Comparison of ENCODE assay signal across 7 mouse cellular contexts in the genomic region with DNA sequence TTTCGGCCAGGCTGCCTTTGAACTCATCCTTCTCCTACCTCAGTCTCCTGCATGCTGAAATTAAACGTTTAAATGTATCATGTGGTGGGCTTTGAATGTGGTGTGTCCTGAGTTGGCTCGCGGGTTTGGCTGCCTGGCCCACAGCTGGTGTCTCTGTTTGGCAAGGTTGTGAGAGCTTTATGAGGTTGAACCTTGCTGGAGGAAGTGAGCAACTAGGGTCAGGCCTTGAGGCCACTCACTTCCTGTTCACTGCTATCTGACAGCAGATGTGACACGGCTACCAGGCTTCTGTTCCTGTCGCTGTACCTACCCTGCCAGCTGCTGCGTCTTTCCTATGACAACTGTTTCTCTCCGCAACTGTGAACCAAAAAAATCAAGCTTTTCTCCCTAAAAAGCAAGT. TPM values are rescaled to one million over a fixed set of nuclear protein-coding genes. Genes with fewer than 3 reads are reported as not detected.
DNase-seq lines count a peak whose midpoint lies in the region; ATAC-seq lines count a peak whose summit lies in the region.

No protein-coding gene starts in this region.

- DNase-seq in 416B (ENCODE audit: low read depth) (peak; percentile 94), liver (peak; percentile 47)
- DNase-seq in CD4-positive helper T cell, adult 2 months (ENCODE audit: low read depth, low spot score) = peak; percentile 69
- DNase-seq in naive thymus-derived CD4-positive, alpha-beta T cell, adult 2 months (ENCODE audit: low read depth) = peak; percentile 76
- DNase-seq in left cerebral cortex, postnatal 10 days (ENCODE audit: extremely low spot score in 1 of 2, low spot score in 2 of 2) = no peak
- no peak for DNase-seq in adrenal gland, postnatal 36 days

- no peak for ATAC-seq in cerebellum, adult (ENCODE audit: insufficient number of reproducible peaks, low FRiP score, low TSS enrichment)

- intact Hi-C loops in left cerebral cortex, postnatal 10 days (cut with DNase I) = no loop called here

RNA-seq across cellular contexts. Expression of gene Slc38a1, which starts 12.0 kb away (rescaled TPM):
- total RNA-seq in left cerebral cortex, postnatal 10 days (2021) = 10 to 100 TPM; 85.2 to 91.0 TPM
- total RNA-seq in adrenal gland, postnatal 36 days (2021) = 10 to 100 TPM; 27.6 to 41.7 TPM

RNA-seq across cellular contexts. Expression of gene Slc38a2, which starts 44.8 kb away (rescaled TPM):
- total RNA-seq in left cerebral cortex, postnatal 10 days (2021) = 10 to 100 TPM; 69.3 to 72.2 TPM
- 100 to 1,000 TPM; 195 to 216 TPM for total RNA-seq in adrenal gland, postnatal 36 days (2021)

Comparison
In these comparisons a context has a peak if more than half of its experiments do, and no peak if none do; other contexts are left out.
1. DNase-seq: peak in 416B (single experiment), CD4-positive helper T cell, adult 2 months (single experiment), liver (single experiment) and naive thymus-derived CD4-positive, alpha-beta T cell, adult 2 months (single experiment); none in left cerebral cortex, postnatal 10 days (0 of 2) and adrenal gland, postnatal 36 days (0 of 2).